Mouse (Mus musculus): ENCODE measurements around the gene Zfp184.
A peak's percentile ranks its signal among the peaks of the same experiment; 100 is the strongest.

Zfp184 gene

GRCm38 (mm10) chr13:21993957-21994738, 49.3 kb downstream of the Zfp184 start:
- Histone ChIP-seq H3K36me3 (ENCODE audit: control insufficient read depth, insufficient read depth, low read length, poor library complexity, severe bottlenecking) (no peaks in the 10 kb centered on the region), H3K27me3 (ENCODE audit: control insufficient read depth, insufficient read depth, low read length, poor library complexity, severe bottlenecking) (peaks cover 3% of the 10 kb centered on the region; the same call in 1 of the 2 replicates)
- DNase-seq (ENCODE audit: low read depth, low spot score) = peak; percentile 44

- DNase-seq (ENCODE audit: low read depth, low spot score) = peak; percentile 19
- H3K27me3 ChIP-seq (ENCODE audit: control insufficient read depth, insufficient read depth, low read length, poor library complexity, severe bottlenecking) = peaks cover 3% of the 10 kb centered on the region; the same call in 1 of the 2 replicates
- H3K36me3 ChIP-seq (ENCODE audit: control insufficient read depth, insufficient read depth, low read length, poor library complexity, severe bottlenecking) = no peaks in the 10 kb centered on the region
These were observed 50.0 kb downstream of the Zfp184 start for GRCm38 (mm10) chr13:21994896-21995295.

DNA sequence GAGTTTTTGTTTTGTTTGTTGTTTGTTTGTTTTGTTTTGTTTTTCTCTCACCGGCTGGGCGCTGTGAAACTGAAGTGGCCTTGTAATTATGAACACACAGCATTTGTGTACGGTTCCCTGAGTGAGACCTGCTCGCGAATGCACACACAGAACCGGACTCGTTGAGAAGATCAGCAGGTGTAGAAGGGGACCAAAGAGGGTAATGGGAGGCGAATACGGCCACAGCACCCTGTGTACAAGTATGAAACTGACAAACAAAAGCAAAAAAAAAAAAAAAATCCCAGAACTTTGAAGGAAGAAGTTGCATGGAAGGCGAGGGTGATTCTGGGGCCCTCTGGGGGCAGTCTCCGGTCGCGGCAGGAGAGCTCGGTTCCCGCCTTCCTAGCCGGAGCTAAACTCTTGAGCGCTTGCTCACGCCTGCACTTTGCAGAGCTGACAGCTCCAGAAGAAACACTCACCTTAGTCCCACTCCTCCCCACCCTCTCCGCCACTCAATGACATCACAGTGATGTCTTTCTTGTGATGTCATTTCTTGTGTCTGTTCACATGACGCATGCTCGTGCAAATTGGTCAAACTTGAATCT, 50.5 kb downstream of the Zfp184 start:
- H3K36me3 ChIP-seq (ENCODE audit: control insufficient read depth, insufficient read depth, low read length, poor library complexity, severe bottlenecking) = no peaks in the 10 kb centered on the region
- peaks cover 3% of the 10 kb centered on the region; the same call in 1 of the 2 replicates for H3K27me3 ChIP-seq (ENCODE audit: control insufficient read depth, insufficient read depth, low read length, poor library complexity, severe bottlenecking)
- peak; percentile 74 for DNase-seq (ENCODE audit: low read depth, low spot score)

GRCm38 (mm10) chr13:21996101-21996839, 51.4 kb downstream of the Zfp184 start:
- Histone ChIP-seq H3K36me3 (ENCODE audit: control insufficient read depth, insufficient read depth, low read length, poor library complexity, severe bottlenecking) (no peaks in the 10 kb centered on the region), H3K27me3 (ENCODE audit: control insufficient read depth, insufficient read depth, low read length, poor library complexity, severe bottlenecking) (peaks cover 3% of the 10 kb centered on the region; the same call in 1 of the 2 replicates)
- peak; percentile 67 for DNase-seq (ENCODE audit: low read depth, low spot score)

- DNase-seq (ENCODE audit: low read depth, low spot score) = peak; percentile 20
- Histone ChIP-seq H3K36me3 (ENCODE audit: control insufficient read depth, insufficient read depth, low read length, poor library complexity, severe bottlenecking) (no peaks in the 10 kb centered on the region), H3K27me3 (ENCODE audit: control insufficient read depth, insufficient read depth, low read length, poor library complexity, severe bottlenecking) (peaks cover 3% of the 10 kb centered on the region; the same call in 1 of the 2 replicates)
These were observed 51.9 kb downstream of the Zfp184 start for GRCm38 (mm10) chr13:21996840-21997185.

- Histone ChIP-seq H3K36me3 (ENCODE audit: control insufficient read depth, insufficient read depth, low read length, poor library complexity, severe bottlenecking) (no peaks in the 10 kb centered on the region), H3K27me3 (ENCODE audit: control insufficient read depth, insufficient read depth, low read length, poor library complexity, severe bottlenecking) (peaks cover 3% of the 10 kb centered on the region; the same call in 1 of the 2 replicates)
- DNase-seq (ENCODE audit: low read depth, low spot score) = no peak
These were observed 52.4 kb downstream of the Zfp184 start for GRCm38 (mm10) chr13:21997201-21997820.

- Histone ChIP-seq H3K27me3 (ENCODE audit: control insufficient read depth, insufficient read depth, low read length, poor library complexity, severe bottlenecking) (peaks cover 3% of the 10 kb centered on the region; the same call in 1 of the 2 replicates), H3K36me3 (ENCODE audit: control insufficient read depth, insufficient read depth, low read length, poor library complexity, severe bottlenecking) (no peaks in the 10 kb centered on the region)
- DNase-seq (ENCODE audit: low read depth, low spot score) = no peak
These were observed 52.9 kb downstream of the Zfp184 start for GRCm38 (mm10) chr13:21997821-21998220.

DNA sequence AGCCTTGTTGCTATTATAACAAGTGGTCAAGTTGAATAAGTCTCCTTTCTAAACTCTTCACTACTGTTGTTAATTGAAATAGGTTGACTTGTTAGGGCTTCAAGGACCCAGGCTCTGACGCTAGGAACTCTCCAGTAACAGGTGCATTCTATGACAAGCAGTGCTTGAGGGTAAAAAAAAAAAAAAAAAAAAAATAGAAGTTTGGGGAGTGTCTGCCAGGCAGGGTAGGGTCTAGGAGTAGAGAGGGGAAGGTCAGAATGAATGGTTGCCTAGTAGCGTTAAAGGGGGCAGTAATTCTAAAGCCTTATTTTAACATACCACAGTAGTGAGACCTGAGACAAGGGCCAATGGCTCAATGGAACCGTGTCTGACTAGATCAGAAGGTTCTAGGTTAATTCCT, 53.5 kb downstream of the Zfp184 start:
- Histone ChIP-seq H3K27me3 (ENCODE audit: control insufficient read depth, insufficient read depth, low read length, poor library complexity, severe bottlenecking) (peaks cover 3% of the 10 kb centered on the region; the same call in 1 of the 2 replicates), H3K36me3 (ENCODE audit: control insufficient read depth, insufficient read depth, low read length, poor library complexity, severe bottlenecking) (no peaks in the 10 kb centered on the region)
- DNase-seq (ENCODE audit: low read depth, low spot score) = no peak

DNA sequence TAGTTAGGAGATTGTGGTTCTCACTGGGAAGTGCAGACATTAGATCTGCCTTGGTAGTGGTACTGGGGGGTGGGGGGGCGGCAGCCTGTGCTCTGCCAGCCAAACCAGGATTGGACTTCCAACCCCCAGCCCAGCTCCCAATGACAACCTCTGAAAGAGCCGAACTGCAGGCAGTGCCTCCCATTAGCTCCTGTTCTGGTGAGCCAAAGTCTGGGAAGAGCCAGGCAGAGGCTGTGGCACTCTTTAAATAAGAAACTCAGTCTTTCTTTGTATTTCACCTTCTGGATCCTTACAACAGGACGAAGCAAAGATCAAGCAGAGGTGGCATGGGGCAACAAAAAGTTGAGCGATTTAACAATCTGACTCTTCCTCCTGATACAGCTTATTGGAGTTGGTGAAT, 54.3 kb downstream of the Zfp184 start:
- no peaks in the 10 kb centered on the region for H3K36me3 ChIP-seq (ENCODE audit: control insufficient read depth, insufficient read depth, low read length, poor library complexity, severe bottlenecking)
- DNase-seq (ENCODE audit: low read depth, low spot score) = no peak
- peaks cover 3% of the 10 kb centered on the region; the same call in 1 of the 2 replicates for H3K27me3 ChIP-seq (ENCODE audit: control insufficient read depth, insufficient read depth, low read length, poor library complexity, severe bottlenecking)

DNA sequence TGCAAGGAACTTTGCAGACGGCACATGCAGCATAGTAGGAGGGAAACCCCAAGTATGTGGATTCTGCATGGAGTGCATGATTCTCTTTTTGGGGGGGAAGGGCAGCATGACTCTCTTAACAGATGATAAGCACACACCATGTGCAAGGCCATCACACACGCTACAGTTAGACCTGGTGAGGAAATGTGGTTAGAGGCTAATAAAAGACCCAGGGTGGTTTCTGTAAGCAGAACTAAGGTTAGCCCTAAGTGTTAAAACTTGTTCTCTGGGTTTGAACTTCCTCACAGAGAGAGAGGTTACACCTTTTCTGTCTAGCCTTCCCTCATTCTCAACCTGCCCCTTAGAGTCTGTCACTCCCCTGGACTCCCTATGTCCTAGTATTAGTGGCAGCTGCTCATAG, 56.5 kb downstream of the Zfp184 start:
- Histone ChIP-seq H3K27me3 (ENCODE audit: control insufficient read depth, insufficient read depth, low read length, poor library complexity, severe bottlenecking) (peaks cover 3% of the 10 kb centered on the region; the same call in 1 of the 2 replicates), H3K36me3 (ENCODE audit: control insufficient read depth, insufficient read depth, low read length, poor library complexity, severe bottlenecking) (no peaks in the 10 kb centered on the region)
- DNase-seq (ENCODE audit: low read depth, low spot score) = peak; percentile 55

- DNase-seq (ENCODE audit: low read depth, low spot score) = peak; percentile 32
- H3K36me3 ChIP-seq (ENCODE audit: control insufficient read depth, insufficient read depth, low read length, poor library complexity, severe bottlenecking) = no peaks in the 10 kb centered on the region
- H3K27me3 ChIP-seq (ENCODE audit: control insufficient read depth, insufficient read depth, low read length, poor library complexity, severe bottlenecking) = peaks cover 3% of the 10 kb centered on the region; the same call in 1 of the 2 replicates
These were observed 56.9 kb downstream of the Zfp184 start for GRCm38 (mm10) chr13:22001823-22002222.

- DNase-seq (ENCODE audit: low read depth, low spot score) = peak; percentile 60
- H3K27me3 ChIP-seq (ENCODE audit: control insufficient read depth, insufficient read depth, low read length, poor library complexity, severe bottlenecking) = no peaks in the 10 kb centered on the region
- no peaks in the 10 kb centered on the region for H3K36me3 ChIP-seq (ENCODE audit: control insufficient read depth, insufficient read depth, low read length, poor library complexity, severe bottlenecking)
These were observed 60.9 kb downstream of the Zfp184 start for GRCm38 (mm10) chr13:22005605-22006333.

DNA sequence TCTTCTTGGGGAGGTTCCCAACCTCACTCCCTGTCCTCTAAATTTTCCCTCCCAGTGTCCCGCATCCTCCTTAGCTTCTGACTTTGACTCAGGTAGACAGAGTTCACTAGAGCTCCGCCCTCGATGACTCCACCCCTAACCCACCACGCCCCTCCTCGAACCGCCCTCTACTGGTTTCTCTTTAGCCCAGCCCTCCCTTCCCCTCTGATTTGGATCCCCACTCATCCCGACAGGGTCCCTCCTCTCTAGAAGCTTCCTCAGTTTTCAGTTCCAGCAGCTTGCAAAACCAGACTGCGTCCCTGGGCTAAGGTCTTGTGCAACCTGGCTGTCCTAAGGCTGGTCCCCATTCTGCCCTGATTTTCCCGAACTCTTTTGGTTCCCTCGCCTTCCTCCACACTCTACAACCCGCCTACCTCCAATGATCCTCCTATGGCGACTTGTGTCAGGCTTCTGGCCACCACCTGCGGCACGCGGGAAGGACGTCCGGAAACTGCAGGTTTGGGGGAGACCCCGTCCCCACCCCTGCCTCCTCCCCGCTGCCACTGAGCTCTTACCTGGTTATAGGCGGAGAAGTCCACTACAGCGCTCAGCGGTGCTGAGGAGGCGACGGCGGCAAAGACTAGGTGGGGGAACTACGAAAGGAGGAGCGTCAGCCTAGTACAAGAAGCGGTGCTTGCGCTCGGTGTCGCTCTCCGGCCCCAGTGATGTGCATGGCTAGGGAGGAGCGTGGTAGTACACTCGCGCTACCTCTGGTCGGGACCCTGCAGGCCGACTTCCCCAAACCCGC, 61.6 kb downstream of the Zfp184 start:
- DNase-seq (ENCODE audit: low read depth, low spot score) = peak; percentile 77
- Histone ChIP-seq H3K27me3 (ENCODE audit: control insufficient read depth, insufficient read depth, low read length, poor library complexity, severe bottlenecking) (no peaks in the 10 kb centered on the region), H3K36me3 (ENCODE audit: control insufficient read depth, insufficient read depth, low read length, poor library complexity, severe bottlenecking) (no peaks in the 10 kb centered on the region)
